Mouse (Mus musculus) kidney, postnatal 4 days (tissue): ENCODE data around the gene Ino80e.

Experiments
- DNase-seq, 2 experiments: peaks; one replicate each; pipeline ENCODE4 v3.0.0; 2021; ENCODE audit warnings: mixed read lengths in 2 of 2

Ino80e gene

GRCm38 (mm10) chr7:126855641-126856040 lies 6.5 kb downstream of the Ino80e start:
- no peak for DNase-seq

DNA sequence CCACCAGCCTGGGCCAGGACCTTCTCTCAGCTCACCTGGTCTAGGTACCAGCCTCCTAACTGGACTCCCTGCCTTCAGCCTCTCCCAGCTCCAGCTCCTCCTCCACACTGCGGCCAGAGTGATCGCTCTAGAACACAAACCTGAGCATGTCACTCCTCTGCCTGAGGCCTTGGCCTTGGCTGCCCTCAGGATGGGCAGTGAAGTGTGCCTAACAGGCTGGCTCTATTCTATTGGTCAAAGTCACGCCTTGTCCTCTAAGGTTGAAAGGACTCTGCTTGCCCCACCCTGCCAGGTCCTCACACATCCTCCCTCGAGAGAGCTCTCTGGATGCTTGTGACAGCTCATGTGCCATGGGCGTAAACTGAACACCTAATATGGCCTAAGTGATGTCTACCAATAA lies 8.7 kb downstream of the Ino80e start:
- DNase-seq = peak; percentile 31 to 62

GRCm38 (mm10) chr7:126851192-126851591 lies 11.0 kb downstream of the Ino80e start:
- no peak for DNase-seq

- no peak for DNase-seq
Measured at GRCm38 (mm10) chr7:126850161-126850560, 12.0 kb downstream of the Ino80e start.

- DNase-seq = no peak
Measured at GRCm38 (mm10) chr7:126848794-126849193, 13.4 kb downstream of the Ino80e start.

GRCm38 (mm10) chr7:126847421-126848398 lies 14.5 kb downstream of the Ino80e start:
- DNase-seq = peak; percentile 62 to 74

DNA sequence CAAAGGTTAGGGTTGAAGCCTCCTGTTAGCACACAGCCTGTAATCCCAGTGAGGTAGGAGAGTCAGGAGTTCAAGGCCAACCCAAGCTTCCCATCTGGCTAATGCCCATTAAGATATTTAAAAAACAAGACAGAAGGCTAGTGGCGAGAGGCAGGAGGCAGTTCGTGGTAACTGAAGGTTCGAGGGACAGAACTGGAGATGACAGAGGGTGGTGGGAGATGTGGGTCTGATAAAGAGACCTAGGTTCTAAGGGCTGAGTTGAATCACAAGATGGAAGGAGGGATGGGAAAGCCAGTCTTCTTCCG lies 15.1 kb downstream of the Ino80e start, which contains the start of gene Doc2a:
TSS of gene Doc2a (plus strand) at position 301 of the 305 bp plus-strand sequence.
- no peak for DNase-seq

DNA sequence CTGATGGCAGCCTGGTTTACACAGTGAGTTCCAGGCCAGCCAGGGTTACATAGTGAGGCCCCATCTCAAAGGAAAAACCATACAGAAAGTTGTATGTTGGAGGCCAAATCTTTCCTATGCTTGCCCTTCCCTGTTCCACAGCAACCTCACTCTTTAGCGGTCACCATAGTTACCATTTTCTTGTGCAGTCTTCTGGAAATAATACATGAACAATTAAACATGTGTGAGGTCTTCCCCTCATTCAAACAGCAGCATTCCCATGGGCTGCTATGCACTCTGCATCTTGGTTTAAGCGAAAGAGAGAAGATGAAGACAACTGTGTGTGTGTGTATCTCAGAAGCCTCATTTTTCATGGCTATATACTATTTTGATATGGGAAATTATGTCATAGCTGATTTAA lies 16.7 kb downstream of the Ino80e start:
- DNase-seq = no peak

DNA sequence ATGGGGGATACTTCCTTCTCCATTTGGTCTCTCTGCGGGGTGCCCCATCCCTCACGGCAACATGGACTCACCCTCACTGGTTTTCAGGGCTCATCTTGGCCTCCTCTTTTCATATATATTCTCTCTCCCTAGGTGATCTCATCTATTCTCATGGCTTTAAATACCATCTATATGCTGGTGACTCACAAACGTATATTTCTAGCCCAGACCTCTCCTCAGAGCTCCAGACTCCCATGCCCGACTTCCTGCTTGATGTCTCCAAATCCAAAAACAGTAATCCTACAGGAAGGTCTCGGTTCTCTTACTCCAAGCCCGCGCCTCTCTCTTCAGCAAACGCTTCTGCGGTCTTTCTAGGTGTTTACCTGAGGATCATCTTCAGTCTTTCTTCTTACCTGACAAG lies 18.9 kb downstream of the Ino80e start:
- no peak for DNase-seq

DNA sequence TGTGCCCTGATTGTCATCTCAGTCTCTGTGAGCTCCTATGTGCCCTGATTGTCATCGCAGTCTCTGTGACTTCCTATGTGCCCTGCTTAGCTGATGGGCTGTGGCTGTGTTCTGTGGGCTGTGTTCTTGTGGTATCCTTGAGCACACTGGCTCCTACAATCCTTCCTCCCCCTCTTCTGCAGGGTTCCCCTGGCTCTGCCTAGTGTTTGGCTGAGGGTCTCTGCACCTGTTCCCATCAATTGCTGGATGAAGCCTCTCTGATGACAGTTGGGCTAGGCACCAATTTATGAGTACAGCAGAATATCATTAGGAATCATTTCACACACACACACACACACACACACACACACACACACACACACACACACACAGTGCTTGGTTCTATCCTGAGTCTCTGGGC lies 28.9 kb downstream of the Ino80e start:
- DNase-seq = no peak

DNA sequence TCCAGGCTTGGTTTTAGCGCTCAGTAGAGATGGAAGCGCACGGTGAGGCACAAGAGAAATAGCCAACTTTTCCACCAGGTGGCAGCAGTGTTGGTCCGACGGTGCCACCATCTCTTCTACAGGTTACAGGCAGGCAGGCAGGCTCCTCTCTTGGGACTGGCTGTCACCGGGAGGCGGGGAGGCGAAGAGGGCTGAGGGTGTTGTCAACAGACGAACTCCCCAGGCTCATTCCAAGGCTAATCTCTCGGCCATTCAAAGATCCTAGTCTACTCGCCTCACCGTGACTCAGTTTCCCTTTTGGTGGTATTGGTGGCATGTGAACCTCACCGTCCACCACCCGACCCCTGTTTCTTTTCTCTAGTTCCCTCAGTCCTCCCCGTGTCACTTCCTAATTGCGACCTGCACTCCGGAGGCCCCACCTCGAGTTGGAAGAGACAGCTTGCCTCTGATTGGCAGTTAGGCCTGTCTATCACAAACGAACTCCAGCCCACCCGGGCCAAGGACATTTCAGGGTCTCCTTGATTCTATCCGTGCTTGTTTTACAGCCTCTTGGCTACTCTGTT lies 30.1 kb downstream of the Ino80e start:
- DNase-seq = peak; percentile 87 to 91

DNA sequence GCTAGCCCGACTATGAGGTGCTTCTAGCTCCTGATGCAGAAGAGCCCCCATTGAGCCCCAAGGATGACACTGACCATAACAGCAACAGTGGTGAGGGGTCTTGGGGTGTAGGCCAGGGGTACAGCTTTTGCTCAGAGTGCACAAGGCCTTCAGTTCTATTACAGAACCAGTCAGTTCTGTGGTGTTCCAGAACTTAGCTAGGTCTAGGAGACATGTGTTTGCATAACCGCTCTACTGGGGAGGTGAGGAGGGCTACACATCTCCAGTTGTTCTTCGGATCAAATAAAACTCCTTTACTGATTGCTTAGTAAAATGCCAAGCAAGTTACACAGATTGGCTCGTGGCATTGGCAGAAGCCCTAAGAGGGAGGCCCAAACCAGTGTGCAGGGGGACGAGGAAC lies 30.6 kb downstream of the Ino80e start, which contains the start of gene 4930451I11Rik:
TSS of gene 4930451I11Rik (minus strand) at position 101 of the 400 bp plus-strand sequence.
- DNase-seq = no peak

GRCm38 (mm10) chr7:126825952-126826351 lies 36.2 kb downstream of the Ino80e start:
- no peak for DNase-seq

GRCm38 (mm10) chr7:126825403-126825802 lies 36.8 kb downstream of the Ino80e start:
- peak; percentile 67 to 70 for DNase-seq

DNA sequence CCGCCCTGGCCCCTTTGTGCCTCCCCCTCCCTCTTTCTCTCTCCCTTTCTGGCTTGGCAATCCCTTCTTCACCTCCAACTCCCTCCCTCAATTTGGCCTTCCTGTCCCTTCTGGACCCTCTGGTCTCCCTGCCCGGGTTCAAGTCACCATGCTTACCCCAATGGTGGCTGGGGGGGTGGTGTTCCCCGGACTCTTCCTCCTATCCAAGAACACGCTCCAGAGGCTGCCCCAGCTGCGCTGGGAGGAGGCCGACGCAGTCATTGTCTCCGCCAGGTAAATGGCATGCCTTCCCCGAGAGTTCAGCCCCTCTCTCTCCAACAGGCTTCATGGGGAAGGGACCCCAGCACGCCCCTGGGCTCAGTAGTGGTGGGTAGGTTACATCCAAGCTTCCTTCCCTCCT lies 38.2 kb downstream of the Ino80e start:
- DNase-seq = no peak

- DNase-seq = peak in 1 of 2 experiments; percentile 33
Measured at GRCm38 (mm10) chr7:126823202-126823711, 38.9 kb downstream of the Ino80e start.

- DNase-seq = no peak
Measured at GRCm38 (mm10) chr7:126822741-126823140, 39.4 kb downstream of the Ino80e start.

- DNase-seq = peak; percentile 88
Measured at GRCm38 (mm10) chr7:126821835-126822511, 40.2 kb downstream of the Ino80e start.

- DNase-seq = no peak
Measured at GRCm38 (mm10) chr7:126818818-126819217, 43.4 kb downstream of the Ino80e start.

GRCm38 (mm10) chr7:126817595-126817994 lies 44.6 kb downstream of the Ino80e start:
- no peak for DNase-seq

- no peak for DNase-seq
Measured at GRCm38 (mm10) chr7:126816494-126816893, 45.7 kb downstream of the Ino80e start.

- DNase-seq = no peak
Measured at GRCm38 (mm10) chr7:126815726-126816222, 46.4 kb downstream of the Ino80e start.
